Mouse (Mus musculus) kidney, adult 2 months (tissue): ENCODE measurements around the gene Atg13.

Experiments
- CTCF ChIP-seq: fragments of 200-500 bp; conservative IDR thresholded peaks from 2 replicates; pipeline ENCODE4 v1.5.1; 2011; ENCODE audit warnings: low read depth, mild to moderate bottlenecking, control low read depth, low read length, moderate library complexity, mixed read lengths; ENCODE audit not compliant: insufficient read depth, insufficient read length
- POLR2A ChIP-seq: fragments of 200-500 bp; IDR thresholded peaks from one replicate; pipeline ENCODE4 v1.6.1; 2011; ENCODE audit warnings: low read depth, low read length, control low read depth

DNA sequence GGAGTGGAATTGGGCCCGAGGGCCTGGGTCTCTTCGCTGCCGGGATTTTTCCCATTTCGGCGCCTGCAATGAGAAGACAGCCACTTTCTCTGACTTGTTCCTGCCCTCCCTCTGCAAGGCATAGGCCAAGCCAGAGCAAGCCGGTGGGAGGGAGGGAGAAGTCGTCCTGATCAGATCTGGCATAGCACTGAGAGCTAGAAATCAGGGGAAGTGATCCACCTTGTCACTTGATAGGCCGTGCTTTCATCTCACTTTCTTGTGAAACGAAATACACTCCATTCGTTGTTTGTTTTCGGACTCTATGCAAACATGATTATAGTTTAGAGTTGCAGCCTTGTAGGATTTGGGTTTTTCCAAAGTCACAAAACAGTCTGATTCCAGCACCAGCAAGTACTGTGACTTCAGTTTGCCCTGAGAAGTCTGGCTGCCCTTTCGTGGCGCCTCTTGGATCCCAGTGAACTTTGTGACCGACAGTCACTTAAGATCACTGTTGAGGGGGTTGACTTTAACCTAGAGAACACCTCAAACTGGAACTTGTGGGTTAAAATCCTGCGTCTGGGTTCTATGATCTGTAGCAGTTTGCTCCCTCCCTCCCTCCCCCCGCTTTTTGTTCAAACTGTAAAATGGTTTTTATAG is 59.9 kb downstream of the Atg13 start:
- TF ChIP-seq POLR2A (no peak), CTCF (no peak)
